Mouse (Mus musculus): ENCODE measurements at regions not wholly inside any gene's neighbourhood (a gene's known extent, or its start where the extent isn't known, plus 50 kb on each side); places are given as distances from the start of the nearest gene placed in this dataset.

GRCm38 (mm10) chr4:55806799-55807198 lies 274.5 kb upstream of the Klf4 start:
- DNase-seq (ENCODE audit: low read depth, low spot score): no peak
- WGBS: 83% methylated on average over 3 of the region's 3 CpGs

GRCm38 (mm10) chr4:55805255-55806051 lies 273.2 kb upstream of the Klf4 start:
- no peak for DNase-seq (ENCODE audit: low read depth, low spot score)
- WGBS: 88% methylated on average over 6 of the region's 6 CpGs

GRCm38 (mm10) chr4:55802101-55802500 lies 269.8 kb upstream of the Klf4 start:
- no peak for DNase-seq (ENCODE audit: low read depth, low spot score)
- 88% methylated on average over 4 of the region's 4 CpGs for WGBS

DNA sequence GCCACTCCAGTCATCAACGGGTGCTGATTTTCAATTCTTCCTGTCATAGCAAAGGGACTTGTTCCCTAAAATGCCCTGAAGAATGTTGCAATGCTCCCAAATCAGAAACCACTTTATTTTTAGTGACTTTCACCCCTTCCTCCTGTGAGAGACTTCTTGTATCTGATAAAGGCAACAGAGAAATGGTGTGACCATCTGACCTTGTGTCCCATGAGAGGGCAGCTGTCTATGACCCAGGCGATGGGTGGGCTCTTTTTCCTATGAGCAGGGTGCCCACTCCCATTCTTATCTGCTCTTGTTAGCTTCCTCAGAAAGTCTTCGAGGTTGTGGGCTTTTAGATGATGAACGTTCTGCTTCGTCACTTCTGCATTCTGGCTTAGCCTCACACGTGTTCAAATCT lies 265.8 kb upstream of the Klf4 start:
- WGBS: 77% methylated on average over 6 of the region's 6 CpGs
- no peak for DNase-seq (ENCODE audit: low read depth, low spot score)

DNA sequence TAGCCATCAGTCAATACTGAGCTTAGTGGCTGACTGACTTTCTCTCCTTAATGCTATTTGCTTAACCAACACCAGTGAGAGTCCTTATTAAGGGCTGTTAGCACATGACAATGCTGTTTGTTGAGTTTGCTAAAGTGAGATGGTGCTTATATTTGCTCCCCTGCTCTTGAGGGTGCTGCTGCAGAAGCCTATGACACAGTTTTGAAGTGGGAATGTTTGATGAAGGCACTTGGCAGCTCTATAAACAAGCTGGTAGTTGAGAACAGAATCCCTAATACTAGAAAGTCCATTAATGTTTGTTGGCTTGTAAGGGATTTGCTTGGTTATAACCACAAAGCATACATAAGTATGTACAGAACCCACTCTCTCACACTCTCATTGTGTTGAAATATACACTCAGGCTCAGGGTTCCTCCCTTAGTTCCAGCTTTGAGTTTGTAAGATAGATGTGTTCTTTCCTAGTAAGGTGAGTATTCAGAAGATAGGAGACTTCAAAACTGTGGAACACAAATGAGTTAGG lies 249.1 kb upstream of the Klf4 start:
- DNase-seq (ENCODE audit: low read depth, low spot score): no peak

GRCm38 (mm10) chr4:55779581-55779980 lies 247.3 kb upstream of the Klf4 start:
- 53% methylated on average over 4 of the region's 4 CpGs for WGBS
- DNase-seq (ENCODE audit: low read depth, low spot score): no peak

DNA sequence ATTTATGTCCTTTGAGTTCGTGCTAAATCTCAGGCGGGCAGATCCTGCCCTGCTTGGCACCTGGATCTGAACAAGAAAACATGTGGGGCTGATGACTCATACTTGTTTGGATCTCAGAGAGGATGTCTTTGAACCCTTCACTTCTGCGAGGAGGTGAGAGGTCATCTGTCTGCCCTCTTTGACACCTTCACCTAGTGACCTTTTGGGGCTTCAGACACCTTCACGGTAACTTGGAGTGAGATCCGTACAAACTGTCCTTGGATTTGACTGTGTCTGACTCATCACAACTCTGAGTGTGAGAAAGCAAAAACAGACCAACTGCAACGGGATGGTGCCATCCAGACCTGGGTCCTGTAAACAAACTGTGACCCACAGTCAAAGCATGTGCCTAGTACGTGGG lies 243.6 kb upstream of the Klf4 start:
- WGBS: 58% methylated on average over 7 of the region's 7 CpGs
- no peak for DNase-seq (ENCODE audit: low read depth, low spot score)

GRCm38 (mm10) chr4:55774571-55774970 lies 242.3 kb upstream of the Klf4 start:
- DNase-seq (ENCODE audit: low read depth, low spot score): no peak
- 91% methylated on average over 4 of the region's 4 CpGs for WGBS

GRCm38 (mm10) chr4:55769656-55770055 lies 237.4 kb upstream of the Klf4 start:
- 54% methylated on average over 3 of the region's 3 CpGs for WGBS
- no peak for DNase-seq (ENCODE audit: low read depth, low spot score)

DNA sequence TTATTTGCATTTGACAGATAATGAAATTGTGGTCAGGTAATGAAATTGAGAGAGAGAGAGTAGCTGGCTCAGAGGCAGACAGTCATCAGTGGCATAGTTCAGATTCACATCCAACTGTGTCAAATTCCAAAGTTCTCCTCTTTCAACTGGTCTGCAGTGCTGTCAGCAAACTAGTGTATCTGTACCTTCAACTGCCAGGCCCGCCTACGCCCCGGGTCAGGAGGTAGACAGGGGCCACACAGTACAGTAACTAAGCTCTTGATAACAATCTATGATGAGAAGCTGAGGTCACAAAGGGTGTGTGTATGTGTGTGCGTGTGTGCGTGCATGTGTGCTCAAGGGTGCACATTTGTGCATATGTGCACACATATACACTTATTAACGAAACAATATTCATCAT lies 236.1 kb upstream of the Klf4 start:
- no peak for DNase-seq (ENCODE audit: low read depth, low spot score)
- WGBS: 83% methylated on average over 6 of the region's 6 CpGs

DNA sequence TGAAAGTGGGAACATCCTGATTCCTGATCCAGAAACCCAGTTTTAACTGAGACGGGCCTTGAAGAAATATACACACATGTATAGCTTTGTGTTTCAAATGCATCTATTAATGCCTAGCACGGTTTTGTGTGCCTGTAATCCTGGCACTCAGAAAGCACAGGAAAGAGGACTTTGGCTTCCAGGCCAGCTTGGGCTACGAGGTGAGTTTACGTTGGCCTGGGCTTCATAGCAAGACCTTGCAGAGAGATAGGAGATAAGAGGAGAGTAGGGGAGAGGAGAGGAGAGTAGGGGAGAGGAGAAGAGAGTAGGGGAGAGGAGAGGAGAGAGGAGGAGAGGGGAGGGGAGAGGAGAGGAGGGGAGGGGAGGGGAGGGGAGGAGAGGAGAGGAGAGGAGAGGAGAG lies 234.9 kb upstream of the Klf4 start:
- no peak for DNase-seq (ENCODE audit: low read depth, low spot score)
- 50% methylated on average over 4 of the region's 4 CpGs for WGBS

DNA sequence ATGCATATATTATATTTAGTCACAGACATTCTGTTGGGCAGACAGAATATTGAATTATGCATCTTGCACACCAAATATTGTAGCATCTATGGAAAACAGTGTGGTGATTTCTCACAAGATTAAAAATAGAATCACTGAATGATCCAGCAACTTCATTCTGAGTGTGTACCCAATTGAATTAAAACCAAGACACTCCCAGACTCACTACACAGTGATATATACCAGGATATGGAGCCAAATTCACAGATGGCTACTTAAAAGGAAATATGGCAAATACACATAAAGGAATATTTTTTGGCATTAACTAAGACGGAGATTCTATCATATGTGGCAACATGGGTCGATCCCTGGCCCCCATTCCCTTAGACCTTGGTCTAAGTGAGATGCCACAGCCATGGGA lies 233.5 kb upstream of the Klf4 start:
- no peak for DNase-seq (ENCODE audit: low read depth, low spot score)
- WGBS: 95% methylated on average over 2 of the region's 2 CpGs

DNA sequence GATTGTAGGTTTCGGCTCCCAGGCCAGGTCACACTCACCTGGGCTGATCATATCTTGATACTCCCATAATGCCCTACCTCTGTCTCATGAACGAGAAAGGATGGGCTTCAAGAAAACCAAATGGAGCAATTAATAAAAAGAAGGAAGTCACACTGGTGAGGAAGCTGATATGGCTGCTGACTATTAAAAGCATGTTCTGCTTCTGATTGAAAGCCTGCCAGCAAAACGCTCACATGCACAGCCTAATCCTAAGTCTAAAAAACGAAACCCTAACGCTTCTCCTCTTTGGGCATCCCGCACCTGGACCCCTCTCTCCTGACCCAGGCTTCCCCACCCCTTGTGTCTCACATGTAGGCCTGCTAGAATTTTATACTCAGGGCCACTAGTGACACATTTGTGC lies 230.8 kb upstream of the Klf4 start:
- whole genome bisulfite sequencing: 75% methylated on average over 6 of the region's 6 CpGs
- no peak for DNase-seq (ENCODE audit: low read depth, low spot score)

DNA sequence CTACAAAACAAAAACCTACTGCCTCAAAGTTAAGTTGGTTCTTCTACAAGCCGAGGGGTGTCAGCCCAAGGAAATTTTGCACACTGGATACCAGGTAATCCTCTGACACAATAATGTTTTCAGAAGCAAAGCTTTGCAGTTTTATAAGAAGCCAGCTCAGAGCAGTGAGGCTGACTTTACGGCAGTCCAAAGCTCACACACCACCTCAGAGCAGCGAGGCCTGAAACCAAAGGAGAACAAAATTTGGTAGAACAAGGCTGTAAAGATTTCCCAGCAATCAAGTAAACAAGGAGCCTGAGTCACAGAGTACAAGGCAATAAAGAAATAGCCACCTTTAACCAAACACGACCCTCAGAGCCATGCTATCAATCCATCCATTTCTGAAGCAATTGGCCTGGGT lies 230.1 kb upstream of the Klf4 start:
- 33% methylated on average over 4 of the region's 4 CpGs for WGBS
- peak; percentile 54 for DNase-seq (ENCODE audit: low read depth, low spot score)

GRCm38 (mm10) chr4:55757148-55757927 lies 225.1 kb upstream of the Klf4 start:
- DNase-seq (ENCODE audit: low read depth, low spot score): no peak
- 86% methylated on average over 15 of the region's 15 CpGs for WGBS

- WGBS: 69% methylated on average over 20 of the region's 20 CpGs
These were observed 217.8 kb upstream of the Klf4 start for GRCm38 (mm10) chr4:55749949-55750600.

GRCm38 (mm10) chr4:55741355-55741754 lies 209.1 kb upstream of the Klf4 start:
- no peak for DNase-seq (ENCODE audit: low read depth, low spot score)
- 83% methylated on average over 8 of the region's 8 CpGs for WGBS

More at GRCm38 (mm10) chr4:55749949-55750600, 217.8 kb upstream of the Klf4 start:
- no peak for DNase-seq (ENCODE audit: low read depth, low spot score)

DNA sequence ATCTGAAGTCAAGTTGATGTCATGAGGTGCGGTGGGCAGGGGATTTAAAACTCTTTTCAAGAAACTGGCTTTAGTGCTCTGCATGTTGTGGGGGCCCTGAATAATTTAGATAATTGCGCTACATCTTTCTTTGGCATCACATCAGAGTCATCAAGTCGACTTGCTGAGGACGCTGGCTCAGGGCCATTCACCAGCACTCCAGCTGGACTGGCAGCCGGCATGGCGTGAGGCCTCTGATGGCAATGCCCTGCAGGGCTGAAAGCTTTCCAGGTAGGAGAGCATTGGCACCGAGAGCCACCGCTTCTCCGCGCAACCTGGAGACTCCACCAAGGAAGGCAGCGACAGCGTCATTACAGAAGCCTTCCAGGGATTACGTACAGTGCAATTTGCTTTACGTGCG lies 207.8 kb upstream of the Klf4 start:
- WGBS: 88% methylated on average over 15 of the region's 15 CpGs

GRCm38 (mm10) chr4:55738714-55739113 lies 206.4 kb upstream of the Klf4 start:
- 83% methylated on average over 1 of the region's 1 CpGs for whole genome bisulfite sequencing
- DNase-seq (ENCODE audit: low read depth, low spot score): no peak

More for the DNA sequence above, 207.8 kb upstream of the Klf4 start:
- no peak for DNase-seq (ENCODE audit: low read depth, low spot score)

GRCm38 (mm10) chr4:55735453-55735852 lies 203.2 kb upstream of the Klf4 start:
- WGBS: 35% methylated on average over 3 of the region's 3 CpGs
- no peak for DNase-seq (ENCODE audit: low read depth, low spot score)
